Mouse (Mus musculus): ENCODE measurements around the gene Ninl.
A peak's percentile ranks its signal among the peaks of the same experiment; 100 is the strongest.

Ninl gene

DNA sequence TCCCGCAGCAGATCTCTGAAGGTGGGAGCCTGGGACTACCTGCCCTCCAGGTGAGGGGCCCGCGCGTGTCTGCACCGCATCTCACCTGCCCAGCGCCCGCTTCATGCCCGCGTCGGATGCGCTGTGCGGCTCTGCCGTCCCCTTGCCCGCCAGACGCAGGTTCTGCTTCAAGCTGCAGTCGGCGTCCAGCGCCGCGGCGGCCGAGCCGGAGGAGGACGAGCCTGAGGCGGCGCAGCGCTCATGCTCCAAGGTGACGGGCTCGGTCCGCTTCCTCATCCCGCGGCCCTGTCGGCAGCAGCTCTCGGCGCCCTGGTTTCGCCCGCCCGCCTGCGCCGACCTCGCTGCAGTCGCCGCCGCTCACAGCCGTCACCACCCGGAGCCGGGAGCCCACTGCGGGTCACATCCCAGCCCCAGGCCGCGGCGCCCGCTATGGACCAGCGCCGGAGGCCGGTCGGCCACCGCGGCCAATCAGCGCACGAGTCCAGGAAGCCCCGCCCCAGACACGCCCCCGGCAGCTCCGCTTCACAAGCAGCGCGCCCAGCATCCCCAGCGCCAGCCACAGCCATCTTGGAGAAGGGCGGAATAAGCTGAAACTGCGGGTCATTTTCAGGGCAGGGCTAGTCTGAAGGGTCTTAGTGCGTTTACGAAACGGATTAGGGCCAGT is 134.8 kb downstream of the Ninl start, which contains the start of gene Abhd12:
TSS of gene Abhd12 (minus strand) at position 470 of the 664 bp plus-strand sequence.
- DNase-seq (ENCODE audit: low spot score): peak; percentile 99

DNA sequence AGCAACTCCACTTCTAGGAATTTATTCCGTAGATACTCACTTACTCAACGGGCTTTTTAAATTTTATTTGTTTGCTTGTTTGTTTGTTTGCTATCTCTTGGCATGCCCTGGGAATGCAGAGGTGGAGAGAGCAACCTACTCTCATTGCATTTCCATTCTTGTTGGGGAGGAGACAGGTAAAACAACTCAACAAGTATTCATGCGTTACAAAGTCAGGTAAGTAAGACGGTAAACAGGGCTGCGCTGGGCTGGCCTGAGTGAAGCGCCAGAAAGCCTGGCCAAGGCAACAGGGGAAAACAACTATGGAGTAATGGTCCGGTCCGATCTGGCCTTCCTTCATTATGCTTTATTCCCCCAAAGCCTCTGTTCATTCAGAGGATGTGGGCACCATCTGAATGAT is 136.8 kb downstream of the Ninl start:
- DNase-seq (ENCODE audit: low spot score): no peak

DNA sequence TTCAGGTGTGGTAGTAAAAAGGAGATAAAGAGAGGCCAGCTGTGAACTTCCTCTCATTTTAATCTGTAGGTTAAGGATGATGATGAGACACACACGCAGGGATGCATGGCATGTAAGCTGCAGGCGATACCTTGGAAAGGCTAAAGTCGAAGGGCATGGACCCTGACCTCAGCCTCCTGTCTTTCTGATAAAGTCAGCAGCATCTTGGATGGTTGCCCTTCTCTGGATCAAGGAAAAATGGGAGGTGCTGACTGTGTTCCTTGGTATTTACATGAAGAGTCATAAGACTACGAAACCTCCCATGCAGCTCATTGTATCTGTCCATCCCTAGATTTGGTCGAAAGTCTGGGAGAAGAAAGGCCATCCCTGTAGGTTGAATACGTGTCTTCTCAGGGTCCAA is 138.8 kb downstream of the Ninl start:
- no peak for DNase-seq (ENCODE audit: low spot score)

DNA sequence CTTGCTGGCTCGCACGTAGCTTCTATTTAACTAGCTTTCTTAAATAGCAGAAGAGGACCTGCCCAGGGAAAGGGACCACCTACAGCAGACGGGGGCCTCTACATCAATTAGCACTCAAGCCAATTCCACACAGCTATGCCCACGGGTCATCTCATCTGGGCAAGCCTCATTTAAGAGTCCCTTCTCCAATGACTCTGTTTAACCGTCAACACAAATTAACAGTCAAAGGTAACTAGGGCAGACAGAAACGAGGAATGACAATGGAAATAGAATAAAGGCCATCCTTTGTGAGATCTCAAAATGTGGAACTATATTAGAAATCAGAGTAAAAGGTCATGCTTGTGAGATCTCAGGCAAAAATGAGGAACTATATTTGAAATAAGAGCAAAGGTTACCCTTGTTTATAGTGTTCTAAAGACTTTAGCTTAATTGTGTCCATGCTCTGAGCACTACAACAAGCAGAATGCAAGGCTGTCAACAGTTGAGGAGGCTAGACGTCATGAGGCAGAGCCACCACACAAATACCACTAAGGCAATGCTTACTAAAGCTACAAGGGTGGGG is 143.4 kb downstream of the Ninl start:
- no peak for DNase-seq (ENCODE audit: low spot score)

DNA sequence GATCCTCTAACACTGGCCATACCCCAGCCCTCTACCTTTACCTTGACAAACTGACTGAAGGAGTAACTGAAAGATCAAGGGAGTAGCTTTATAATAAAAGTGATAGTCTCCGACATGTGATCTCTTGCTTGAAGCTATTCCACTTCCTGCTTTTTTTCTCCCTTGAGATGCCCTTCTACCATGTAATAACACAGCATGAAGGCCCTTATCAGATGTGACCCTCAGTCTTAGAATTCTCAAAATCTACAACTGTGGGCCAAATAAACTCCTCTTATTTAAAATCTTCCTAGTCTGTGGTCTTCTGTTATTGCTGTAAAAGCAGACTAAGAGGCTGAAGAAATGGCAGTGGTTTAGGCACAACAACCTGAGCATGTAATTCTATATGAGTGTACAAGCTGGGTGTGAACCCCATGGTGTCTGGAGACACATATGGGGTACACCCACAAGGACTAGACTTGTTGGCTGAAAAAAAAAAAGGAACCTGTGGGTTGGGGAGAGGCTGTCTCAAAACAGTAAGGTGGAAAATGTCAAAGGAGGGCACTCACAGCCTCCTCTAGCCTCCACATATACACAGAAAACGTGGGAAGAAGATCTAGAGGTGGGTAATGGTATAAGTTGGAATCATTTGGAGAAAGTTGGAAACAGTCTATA is 144.4 kb downstream of the Ninl start:
- no peak for DNase-seq (ENCODE audit: low spot score)

DNA sequence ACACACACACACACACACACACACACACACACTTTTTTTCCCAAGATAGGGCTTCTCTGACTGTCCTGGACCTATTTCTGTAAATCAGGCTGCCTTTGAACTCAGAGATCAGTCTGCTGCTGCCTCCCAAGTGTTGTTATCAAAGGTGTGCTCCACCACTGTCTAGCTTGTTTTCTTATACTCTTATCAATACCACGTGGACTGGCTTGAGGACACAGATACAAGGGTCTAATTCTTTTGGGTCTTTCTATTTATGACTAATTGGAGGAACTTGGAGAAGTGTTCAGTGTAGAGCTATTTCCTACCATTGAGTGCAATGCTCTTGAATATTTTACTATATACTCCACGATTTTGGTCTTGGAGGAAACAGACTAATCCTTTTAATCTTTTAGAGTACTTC is 151.8 kb downstream of the Ninl start:
- no peak for DNase-seq (ENCODE audit: low spot score)

DNA sequence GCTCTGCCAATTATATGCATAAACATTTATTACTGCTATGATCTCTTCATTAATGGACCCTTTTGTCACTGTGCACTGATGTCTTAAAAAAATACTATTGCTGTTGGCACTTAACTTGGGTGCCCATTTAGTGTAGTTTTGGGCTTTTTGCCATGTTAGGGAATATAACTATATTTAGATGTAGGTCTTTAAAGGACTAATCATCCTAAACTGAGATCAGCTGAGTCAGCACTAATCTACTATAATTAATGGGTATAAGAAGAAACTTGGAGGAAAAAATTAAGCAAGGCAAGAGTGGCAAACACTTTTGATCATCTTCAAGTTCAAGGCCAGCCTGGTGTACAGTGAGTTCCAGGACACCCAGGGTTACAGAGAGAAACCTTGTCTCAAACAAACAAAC is 152.9 kb downstream of the Ninl start:
- no peak for DNase-seq (ENCODE audit: low spot score)

DNA sequence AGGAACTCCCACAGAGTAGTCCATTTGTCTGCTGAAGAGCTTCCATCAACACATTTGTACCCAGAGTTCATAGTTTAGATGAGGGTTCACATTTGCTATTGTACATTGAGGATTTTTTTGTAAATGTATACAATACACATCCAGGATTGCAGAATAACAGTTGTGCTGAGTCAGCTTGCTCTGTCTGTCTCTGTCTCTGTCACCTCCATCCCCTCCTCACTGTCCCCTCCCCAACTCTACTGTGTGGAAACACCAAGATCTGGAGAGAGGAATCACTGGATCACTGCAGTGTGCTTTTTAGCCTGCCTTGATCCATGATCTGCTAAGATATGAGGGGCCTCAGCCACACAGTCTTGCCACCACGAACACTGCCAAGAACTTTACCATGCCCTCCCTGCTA is 153.4 kb downstream of the Ninl start:
- DNase-seq (ENCODE audit: low spot score): no peak

DNA sequence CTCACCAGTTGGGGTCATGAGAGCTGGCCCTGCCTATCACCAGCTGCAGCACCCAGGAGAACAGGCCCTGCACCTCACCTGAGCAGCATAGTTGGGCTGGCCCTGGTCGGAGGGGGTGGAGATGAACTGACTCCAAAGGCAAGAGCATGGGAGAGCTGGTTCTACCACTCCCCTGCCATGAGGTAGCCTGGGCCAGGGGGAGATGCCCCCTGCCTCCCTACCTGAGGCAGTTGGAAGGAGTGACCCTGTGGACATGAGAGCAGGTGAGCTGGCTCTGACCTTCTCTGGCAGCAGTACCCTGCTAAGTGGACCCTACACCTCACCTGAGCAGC is 154.4 kb downstream of the Ninl start:
- peak; percentile 46 for DNase-seq (ENCODE audit: low spot score)
